Mouse (Mus musculus): ENCODE measurements around the gene Txndc17.

Txndc17 gene

GRCm38 (mm10) chr11:72223414-72223813 lies 16.1 kb downstream of the Txndc17 start:
- DNase-seq (ENCODE audit: low spot score): no peak

GRCm38 (mm10) chr11:72224865-72225264 lies 17.5 kb downstream of the Txndc17 start:
- peak; percentile 67 for DNase-seq (ENCODE audit: low spot score)

DNA sequence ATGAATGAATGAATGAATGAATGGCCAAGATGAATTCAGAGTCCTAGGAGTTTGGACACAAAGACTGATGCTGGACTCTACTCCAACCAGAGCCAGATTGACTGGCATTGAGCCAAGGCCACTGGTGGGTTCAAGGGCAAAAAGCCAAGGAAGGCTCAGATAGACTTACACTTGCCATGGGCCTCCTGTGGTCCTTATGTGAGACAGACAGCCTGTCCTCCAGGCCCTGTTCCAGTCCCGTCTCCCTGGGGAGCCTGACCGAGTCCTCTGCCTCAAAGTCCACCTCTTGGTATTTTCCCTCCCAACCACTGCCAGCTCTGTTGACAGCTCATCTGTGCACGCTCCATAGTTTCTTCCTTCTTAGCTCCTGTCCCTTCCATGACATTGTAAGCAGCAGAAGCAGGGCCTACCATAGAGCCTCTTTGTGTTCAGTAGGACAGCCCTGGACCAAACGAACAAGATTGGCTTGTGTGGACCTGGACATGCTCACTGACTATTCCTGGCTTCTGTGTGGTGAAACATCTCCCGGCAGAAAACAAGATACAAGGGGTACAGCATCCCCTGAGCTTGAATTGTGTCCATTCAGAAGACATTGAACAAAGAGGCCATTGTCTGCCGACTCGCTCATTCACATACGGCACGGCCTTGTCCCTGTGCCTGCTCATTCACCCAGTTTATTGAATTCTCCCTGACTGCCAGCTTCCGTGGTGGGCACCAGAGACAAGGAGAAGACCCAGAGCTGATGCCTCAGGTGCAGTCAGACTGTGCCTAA lies 18.9 kb downstream of the Txndc17 start:
- no peak for DNase-seq (ENCODE audit: low spot score)

GRCm38 (mm10) chr11:72226901-72227300 lies 19.6 kb downstream of the Txndc17 start:
- DNase-seq (ENCODE audit: low spot score): no peak

DNA sequence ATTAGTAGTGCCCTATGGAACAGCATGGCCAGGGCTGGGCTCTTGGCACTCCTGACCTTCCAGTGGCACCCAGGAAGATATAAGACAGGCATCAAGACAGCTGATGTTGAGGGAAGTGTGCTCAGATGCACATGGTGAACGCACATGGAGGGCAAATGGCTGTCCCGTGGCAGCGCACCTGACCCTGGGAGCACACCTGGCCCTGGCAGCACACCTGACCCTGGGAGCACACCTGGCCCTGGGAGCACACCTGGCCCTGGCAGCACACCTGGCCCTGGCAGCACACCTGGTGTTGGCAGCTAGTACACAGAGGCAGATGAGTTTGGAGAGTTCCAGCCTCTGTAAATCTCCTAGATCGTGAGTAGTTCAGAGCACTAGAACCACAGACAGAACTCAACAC lies 21.2 kb downstream of the Txndc17 start:
- no peak for DNase-seq (ENCODE audit: low spot score)

- DNase-seq (ENCODE audit: low spot score): no peak
These were observed 24.7 kb downstream of the Txndc17 start for GRCm38 (mm10) chr11:72232068-72232467.

DNA sequence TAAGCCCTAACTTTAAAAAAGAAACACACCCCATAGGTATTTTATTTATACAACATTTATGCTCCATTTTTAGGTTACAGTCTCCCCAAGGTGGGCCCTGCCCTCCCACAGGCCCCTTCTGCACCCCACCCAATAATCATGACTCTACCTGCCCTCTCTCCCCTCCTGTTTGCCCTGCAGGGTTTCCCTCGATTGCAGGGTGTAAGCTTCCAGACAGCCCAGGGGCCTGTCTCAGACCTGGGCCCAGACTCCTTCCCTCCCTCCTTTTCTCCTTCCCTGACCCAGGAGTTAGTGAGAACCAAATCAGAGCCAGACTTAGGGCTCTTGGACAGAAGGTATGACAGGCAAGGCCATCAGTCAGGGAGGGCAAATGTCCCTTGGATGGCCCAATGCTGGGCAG lies 25.6 kb downstream of the Txndc17 start:
- DNase-seq (ENCODE audit: low spot score): no peak

GRCm38 (mm10) chr11:72234013-72234412 lies 26.7 kb downstream of the Txndc17 start:
- DNase-seq (ENCODE audit: low spot score): no peak

DNA sequence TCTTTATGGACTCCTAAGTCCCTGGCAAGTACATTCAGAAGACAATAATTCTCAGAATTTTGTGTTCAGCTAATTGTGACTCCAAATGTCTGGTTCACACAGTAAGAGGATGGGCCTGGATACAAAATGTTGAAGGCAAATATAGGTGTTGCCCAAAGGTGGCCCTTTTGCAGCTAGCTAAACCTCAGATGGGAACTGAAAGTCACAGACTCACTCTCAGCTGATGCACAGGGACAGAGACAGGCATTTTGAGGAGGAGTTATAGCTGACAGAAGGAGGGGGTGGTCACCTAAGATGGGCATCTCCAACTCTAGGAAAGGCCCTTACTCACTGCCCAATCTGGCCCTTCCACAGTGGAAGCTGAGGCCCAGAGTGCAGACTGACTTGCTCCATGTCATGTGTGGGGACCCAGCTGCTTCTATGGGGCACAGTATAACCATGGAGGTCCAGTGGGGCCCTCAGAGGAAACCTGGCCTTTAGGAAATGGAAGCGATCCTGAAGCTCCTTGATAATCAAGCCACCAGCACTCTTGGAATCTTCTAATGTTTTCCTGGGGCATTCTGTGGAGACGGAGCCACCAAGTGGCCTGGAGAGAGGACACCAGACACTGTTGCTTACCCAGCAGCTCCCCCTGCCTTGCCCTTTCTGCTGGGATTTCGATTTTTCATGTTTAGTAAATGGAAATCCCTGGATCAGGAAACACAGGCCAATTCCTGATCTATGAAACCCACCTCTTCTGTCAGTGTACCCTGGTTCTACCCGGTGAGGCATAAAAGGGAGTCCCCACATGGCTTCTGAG lies 32.9 kb downstream of the Txndc17 start:
- DNase-seq (ENCODE audit: low spot score): no peak

- DNase-seq (ENCODE audit: low spot score): no peak
These were observed 37.9 kb downstream of the Txndc17 start for GRCm38 (mm10) chr11:72245196-72245753.

DNA sequence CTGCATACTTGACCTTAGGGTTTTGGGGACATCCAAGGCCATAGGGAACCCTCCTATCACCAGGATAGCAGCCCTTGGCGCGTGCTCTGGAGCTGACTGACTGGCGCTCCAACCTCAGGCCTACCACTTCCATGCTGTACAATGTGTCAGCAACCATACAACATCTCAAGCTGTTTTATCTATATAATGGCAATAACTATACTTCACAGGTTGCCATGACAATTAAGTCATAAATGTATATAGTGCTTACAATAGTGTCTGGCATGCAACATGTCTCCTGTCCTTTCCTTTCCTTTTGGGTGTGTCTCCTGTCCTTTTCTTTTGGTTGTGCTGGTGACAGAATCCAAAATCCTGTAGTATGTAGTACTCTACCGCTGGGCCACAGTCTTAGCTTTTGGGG lies 48.3 kb downstream of the Txndc17 start:
- no peak for DNase-seq (ENCODE audit: low spot score)

- DNase-seq (ENCODE audit: low spot score): no peak
These were observed 49.1 kb downstream of the Txndc17 start for GRCm38 (mm10) chr11:72256441-72256840.

Data from urinary bladder, postnatal 25 days (tissue).